Mouse (Mus musculus): Measurements from ENCODE around the gene Fgd4.
"Not testable (repeated sequence)": the region's sequence is repeated elsewhere in the genome, so short reads cannot be mapped to it uniquely, and the experiment has no call there.

Fgd4 gene

GRCm38 (mm10) chr16:16542956-16543441 is 57.4 kb downstream of the Fgd4 start:
- DNase-seq (ENCODE audit: low spot score): no peak

GRCm38 (mm10) chr16:16539396-16539795 is 61.0 kb downstream of the Fgd4 start:
- DNase-seq (ENCODE audit: low spot score): not testable (repeated sequence)

DNA sequence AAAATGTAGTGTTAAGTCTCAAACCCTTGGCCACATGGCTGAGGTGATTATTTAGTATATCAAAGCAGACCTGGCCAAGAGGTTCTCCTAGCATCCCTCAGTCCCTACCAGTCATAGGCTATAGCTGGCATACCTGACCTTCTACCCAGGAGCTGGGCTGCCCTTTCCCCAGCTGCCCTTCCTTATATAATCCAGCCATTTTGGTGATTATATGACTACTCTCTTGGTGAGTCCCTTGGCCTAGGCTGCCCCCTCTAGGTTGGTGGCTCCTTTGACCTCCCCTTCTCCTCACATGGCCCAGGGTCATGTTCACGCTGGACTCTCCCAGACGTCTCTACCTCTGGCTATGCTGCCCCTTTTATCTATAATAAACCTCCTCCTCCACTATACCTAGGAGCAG is 65.1 kb downstream of the Fgd4 start:
- DNase-seq (ENCODE audit: low spot score): no peak

DNA sequence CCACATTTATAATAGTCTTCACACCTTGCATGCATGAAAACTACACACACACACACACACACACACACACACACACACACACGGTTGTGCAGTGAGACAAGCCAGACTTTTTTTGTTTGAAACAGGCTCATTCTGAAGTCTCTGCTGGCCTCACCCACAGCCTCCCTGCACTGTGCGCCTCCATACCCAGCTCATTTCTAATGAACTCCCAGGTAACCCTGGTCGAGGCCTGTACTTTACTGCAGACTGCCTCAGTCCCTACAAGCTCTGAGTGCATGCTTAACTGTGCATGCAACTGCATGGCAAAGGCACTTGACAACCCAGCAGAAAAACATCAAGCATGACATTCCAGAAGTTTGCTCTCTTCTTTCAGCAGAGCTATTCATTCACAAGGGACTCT is 72.3 kb downstream of the Fgd4 start:
- DNase-seq (ENCODE audit: low spot score): no peak

DNA sequence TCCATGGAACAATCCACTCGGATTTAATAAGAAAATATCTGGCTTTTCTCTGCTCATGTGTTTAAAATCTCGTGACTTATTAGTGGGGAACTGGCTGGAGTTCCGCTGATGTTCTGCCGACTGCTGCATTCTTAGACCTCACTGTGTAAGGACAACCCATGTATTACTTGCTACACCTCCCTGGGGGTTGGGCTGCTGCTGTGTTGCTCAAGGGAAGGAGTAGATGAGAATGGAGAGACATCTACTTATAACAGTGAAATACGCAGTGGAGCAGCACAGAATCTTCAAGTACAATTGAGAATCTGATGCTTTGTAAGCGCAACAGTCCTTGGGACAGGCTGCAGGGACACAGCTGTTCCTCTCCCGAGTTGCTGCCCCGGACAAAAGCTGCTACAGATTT is 73.1 kb downstream of the Fgd4 start:
- peak; percentile 32 for DNase-seq (ENCODE audit: low spot score)

- DNase-seq (ENCODE audit: low spot score): peak; percentile 5
Observed at GRCm38 (mm10) chr16:16526741-16527105, 73.6 kb downstream of the Fgd4 start.

GRCm38 (mm10) chr16:16526097-16526740 is 74.1 kb downstream of the Fgd4 start:
- DNase-seq (ENCODE audit: low spot score): peak; percentile 18

DNA sequence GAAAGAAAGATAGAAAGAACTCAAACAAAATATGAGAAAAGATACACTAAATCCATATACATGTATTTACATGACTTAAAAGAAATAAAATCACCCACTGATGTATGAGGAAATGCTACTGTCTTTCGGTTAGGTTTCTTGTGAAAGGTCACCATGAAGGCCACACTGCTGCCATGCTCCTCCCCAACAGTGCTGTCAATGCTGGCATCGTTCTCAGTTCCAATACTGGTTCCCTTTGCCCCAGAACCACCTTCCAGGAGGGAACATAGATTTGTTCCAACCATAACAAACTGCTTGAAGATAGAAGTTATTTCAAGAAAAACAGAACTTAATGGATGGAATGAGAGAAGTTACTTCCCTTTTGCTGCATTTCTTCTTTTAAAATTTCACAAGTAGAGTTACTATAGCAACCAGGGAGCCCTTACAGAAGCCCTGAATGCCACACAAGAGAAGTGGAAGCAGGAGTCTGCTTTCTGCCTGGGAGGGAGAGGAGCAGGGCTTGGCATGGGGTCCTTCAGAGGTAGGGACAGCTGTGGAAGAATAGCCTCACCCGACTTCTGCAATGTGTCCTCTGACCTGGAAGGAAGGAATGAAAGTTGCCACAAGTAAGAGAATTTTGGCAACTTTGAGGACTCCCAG is 75.0 kb downstream of the Fgd4 start:
- peak; percentile 8 for DNase-seq (ENCODE audit: low spot score)

- DNase-seq (ENCODE audit: low spot score): peak; percentile 21
Observed at GRCm38 (mm10) chr16:16523632-16524031, 76.7 kb downstream of the Fgd4 start.

DNA sequence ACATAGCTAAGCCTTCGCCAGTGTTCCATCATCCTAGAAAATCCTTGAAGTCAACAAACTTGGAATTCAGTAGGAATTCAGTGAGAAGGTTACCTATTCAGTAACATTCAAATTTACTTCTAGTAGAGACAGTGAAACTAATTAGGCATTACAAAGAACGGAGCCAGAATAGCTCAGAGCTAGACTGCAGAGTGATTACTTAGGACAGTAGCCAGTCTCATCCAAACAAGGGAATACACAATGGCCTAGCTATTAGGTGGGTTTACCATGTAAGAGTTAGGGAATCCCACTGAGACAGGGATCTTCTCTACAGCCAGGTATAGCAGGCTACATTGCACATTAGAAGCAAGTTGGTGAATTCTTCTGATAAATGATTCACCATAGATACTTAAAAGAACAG is 77.5 kb downstream of the Fgd4 start:
- DNase-seq (ENCODE audit: low spot score): not testable (repeated sequence)

DNA sequence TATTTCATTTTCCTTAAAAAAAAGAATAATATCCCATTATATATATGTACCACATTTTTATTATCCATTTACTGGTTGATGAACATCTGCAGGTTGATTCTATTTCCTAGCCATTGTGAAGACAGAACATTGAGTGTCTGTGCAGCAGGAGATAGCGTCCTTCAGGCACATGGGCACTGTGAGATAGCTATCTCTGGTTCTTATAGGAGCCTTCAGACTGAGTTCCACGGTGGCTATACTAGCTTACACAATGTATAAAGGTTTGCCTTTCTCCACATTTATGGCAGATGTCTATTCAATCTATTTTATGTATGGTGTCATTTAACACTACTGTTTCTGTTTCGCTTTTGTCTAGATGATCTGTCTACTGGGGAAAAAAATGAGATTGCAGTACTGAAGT is 98.9 kb downstream of the Fgd4 start:
- no peak for DNase-seq (ENCODE audit: low spot score)

DNA sequence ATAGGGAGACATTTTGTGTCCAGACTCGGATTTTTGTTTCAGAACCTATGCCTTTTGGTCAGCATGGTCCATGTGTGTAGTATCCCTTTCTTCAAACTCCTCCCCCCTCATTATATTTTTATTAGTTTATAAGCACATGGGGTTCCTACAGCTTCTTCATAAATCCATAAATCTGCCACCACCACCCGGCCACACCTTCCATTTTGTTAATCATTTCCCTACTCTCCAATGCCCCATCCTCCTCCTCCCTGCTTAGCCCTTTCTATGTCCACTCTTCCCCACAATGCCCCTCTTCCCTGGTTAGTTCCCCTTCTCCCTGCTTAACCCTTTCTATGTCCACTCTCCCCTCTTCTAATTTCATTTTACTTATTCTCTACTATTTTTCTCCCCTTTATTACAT is 99.4 kb downstream of the Fgd4 start:
- no peak for DNase-seq (ENCODE audit: low spot score)

DNA sequence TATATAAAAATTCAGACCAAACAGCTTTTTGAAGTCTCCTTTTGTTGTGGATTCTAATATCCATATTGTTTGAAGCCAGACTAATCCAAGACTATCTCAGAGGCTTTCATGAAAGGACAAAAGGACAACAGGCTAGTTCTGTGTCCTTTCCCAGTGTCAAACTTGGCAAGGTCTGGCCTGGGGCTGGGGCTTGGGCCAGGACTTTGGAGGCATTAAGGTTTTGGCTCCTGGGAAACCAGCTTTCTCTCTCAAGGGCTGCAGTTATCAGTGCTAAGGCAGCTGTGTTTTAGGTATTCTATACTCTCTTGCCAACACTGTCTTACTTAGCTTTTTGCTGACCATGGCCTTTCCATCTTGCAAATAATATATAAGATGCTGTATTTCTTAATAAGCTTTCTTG is 101.6 kb downstream of the Fgd4 start:
- DNase-seq (ENCODE audit: low spot score): no peak

GRCm38 (mm10) chr16:16485523-16486043 is 114.8 kb downstream of the Fgd4 start:
- DNase-seq (ENCODE audit: low spot score): no peak

DNA sequence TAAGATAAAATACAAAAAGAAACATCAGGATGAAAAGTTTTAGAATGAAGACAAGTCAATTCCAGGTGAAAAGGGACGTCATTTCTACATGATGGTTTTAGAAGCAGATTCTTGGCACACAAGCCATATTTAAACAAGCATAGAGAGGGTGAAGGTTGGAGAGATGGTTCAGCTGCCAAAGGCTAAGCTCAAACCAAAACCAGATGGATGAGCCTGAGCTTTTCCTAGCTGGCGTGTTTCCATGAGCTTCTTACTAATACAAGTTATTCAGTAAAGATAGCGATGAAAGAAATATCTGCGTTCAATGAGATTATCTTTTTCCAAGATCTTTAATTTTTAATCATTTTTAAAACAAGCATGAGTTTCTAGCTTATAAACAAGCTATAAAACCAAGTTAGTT is 115.7 kb downstream of the Fgd4 start:
- no peak for DNase-seq (ENCODE audit: low spot score)

- DNase-seq (ENCODE audit: low spot score): not testable (repeated sequence)
Observed at GRCm38 (mm10) chr16:16473451-16473850, 126.9 kb downstream of the Fgd4 start.

DNA sequence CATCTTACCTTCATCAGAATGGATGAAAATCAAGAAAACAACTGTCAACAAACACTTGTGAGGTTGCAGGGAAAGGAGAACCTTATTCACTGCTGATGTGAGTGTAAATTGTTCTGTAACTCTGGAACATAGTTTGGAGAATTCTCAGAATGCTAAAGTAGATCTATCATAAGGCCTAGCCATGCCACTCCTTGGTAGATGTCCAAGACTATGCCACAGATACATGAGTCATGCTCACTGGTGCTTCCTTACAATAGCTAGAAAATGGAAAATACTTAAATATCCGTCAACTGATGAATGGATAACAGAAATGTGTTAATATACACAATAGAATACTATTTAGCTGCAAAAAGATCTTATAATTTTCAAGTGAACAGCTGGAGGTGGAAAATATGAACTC is 150.3 kb downstream of the Fgd4 start:
- no peak for DNase-seq (ENCODE audit: low spot score)

- no peak for DNase-seq (ENCODE audit: low spot score)
Observed at GRCm38 (mm10) chr16:16438436-16438835, 161.9 kb downstream of the Fgd4 start.

GRCm38 (mm10) chr16:16422456-16422855 is 177.9 kb downstream of the Fgd4 start:
- DNase-seq (ENCODE audit: low spot score): no peak

DNA sequence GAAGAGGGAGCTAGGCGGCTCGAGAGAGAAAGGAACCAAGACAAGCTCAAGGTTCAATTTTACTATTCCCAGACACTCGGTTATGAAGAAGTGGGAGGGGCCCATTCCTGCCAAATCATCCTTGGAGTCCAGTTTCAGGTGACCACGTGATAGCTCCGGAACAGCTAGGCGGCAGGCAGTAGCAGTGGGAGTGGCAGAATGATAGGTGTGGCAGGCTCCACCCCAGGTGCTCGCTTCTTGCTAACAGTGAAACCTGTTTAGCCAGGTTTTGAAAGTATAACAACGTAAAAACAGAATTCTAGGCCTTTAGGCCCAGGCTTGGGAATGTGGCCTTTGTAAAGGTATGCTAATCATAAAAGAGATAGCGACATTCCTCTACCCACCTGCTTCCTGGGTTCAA is 233.1 kb downstream of the Fgd4 start:
- DNase-seq (ENCODE audit: low spot score): not testable (repeated sequence)

Measured in retina, embryonic 14.5 days (tissue).